Mouse (Mus musculus) Patski (cell line): ENCODE results near the gene Dnah17. TPM values are rescaled to one million over a fixed set of nuclear protein-coding genes. Genes with fewer than 3 reads are reported as not detected.

ENCODE experiments used
- ATAC-seq: fragments of 100-300 bp; one replicate; pipeline ENCODE4 v1.8.0; 2021
- CTCF ChIA-PET: fragments of 350-600 bp; sonication (Branson Sonifier 250); formaldehyde crosslinking; loops from one replicate; lab custom pipeline; 2022; ENCODE audit warnings: inconsistent platforms; lab: Charles Lee
- POLR2A ChIA-PET: fragments of 350-600 bp; sonication (Branson Sonifier 250); formaldehyde crosslinking; loops from one replicate; lab custom pipeline; 2022; ENCODE audit warnings: antibody characterized with exemption, inconsistent platforms; lab: Charles Lee
- DNase-seq: peaks from one replicate; pipeline ENCODE4 v3.0.0-alpha.2; 2011; ENCODE audit warnings: low read depth, low spot score
- H3K27me3 ChIP-seq: fragments of 371-371 bp; one replicate; pipeline ENCODE4 v1.5.1; 2021
- CTCF ChIP-seq: fragments of 100-300 bp; IDR thresholded peaks from one replicate; pipeline ENCODE4 v1.5.1; 2021
- in situ Hi-C: fragments of 300-500 bp; cut with MboI; formaldehyde crosslinking; loops from 3 replicates; pipeline ENCODE4 v1.11.1; 2018; ENCODE audit warnings: low pct_unique_long_range_greater_than_20kb, mixed read lengths
- polyA plus RNA-seq: library from polyadenylated mRNA; unstranded; gene quantifications from one replicate; pipeline ENCODE4 v1.2.3, GENCODE M21; 2021

Gene Dnah17
- polyA plus RNA-seq, 1 experiment from 2014 or later = 0.22 TPM

- H3K27me3 ChIP-seq = no peaks in the 10 kb centered on the region
- ChIA-PET CTCF (interaction anchor here (1.3 kb wide), 1 partner anchor 26 kb away, joined by 4 read pairs; no protein-coding TSS in a partner anchor), POLR2A (no interaction called here)
- ATAC-seq (no peak), DNase-seq (no peak)
- in situ Hi-C loops = no loop called here
- no peak for TF ChIP-seq CTCF
Observed at GRCm38 (mm10) chr11:118129812-118130211, 622 bp downstream of the Dnah17 start.

DNA sequence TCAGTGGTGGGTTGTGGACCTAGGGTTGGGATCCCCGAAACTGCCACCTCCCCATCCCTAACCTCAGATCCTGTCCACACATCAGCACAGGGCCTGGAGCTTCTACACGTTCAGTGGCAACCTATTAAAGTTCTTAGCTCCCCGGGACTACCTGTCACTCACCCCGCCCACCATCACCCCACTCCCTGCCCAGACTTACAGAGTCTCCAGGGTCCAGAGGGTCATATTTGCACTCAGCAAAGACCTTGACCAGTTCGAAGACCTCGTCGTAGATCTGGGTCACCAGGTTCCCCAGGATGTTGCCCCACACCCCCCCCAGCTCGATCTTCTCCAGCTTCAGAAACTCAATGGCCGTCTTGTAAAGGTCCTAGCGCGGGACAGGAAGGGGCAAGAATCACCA, 8.8 kb downstream of the Dnah17 start:
- H3K27me3 ChIP-seq = no peaks in the 10 kb centered on the region
- DNase-seq = no peak
- no peak for ATAC-seq
- CTCF ChIA-PET = no interaction called here
- in situ Hi-C loops = no loop called here
- TF ChIP-seq CTCF = no peak
- POLR2A ChIA-PET = interaction anchor here (0.7 kb wide), 1 partner anchor 49 kb away, joined by 4 read pairs; no protein-coding TSS in a partner anchor

GRCm38 (mm10) chr11:118118777-118119176, 11.7 kb downstream of the Dnah17 start:
- no peak for TF ChIP-seq CTCF
- ATAC-seq (no peak), DNase-seq (no peak)
- in situ Hi-C loops = no loop called here
- POLR2A ChIA-PET = no interaction called here
- H3K27me3 ChIP-seq = no peaks in the 10 kb centered on the region
- CTCF ChIA-PET = interaction anchor here (1.9 kb wide), 1 partner anchor 11 kb away, joined by 5 read pairs; no protein-coding TSS in a partner anchor

DNA sequence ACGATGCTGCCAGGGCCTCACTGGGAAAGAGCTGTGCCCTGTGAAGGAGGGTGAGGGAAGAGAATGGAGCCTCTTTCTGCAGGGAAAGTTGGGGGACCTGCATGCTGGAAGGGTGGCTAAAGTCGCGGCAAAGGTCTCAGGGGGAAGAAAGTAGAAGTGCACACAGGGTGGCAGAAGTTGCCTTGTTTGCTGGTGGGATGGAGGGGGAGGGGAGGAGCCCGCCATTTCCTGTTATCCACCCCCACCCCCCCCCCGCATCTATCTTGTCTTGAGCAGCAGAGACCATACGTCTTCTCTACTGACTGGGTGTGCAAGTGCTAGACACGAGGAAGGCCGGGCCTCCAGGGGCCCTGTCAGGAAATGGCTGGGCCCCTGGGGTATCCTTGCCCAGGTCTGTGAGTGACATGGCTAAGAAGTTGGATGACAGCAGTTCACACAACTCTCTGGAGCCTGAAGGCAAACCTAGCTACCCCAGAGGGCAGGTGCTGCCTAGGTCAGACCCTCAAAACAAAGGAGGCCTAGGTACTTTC, 15.8 kb downstream of the Dnah17 start:
- ATAC-seq (no peak), DNase-seq (no peak)
- no peak for TF ChIP-seq CTCF
- ChIA-PET CTCF (interaction anchor here (1.2 kb wide), 1 partner anchor 14 kb away, joined by 3 read pairs; no protein-coding TSS in a partner anchor), POLR2A (no interaction called here)
- H3K27me3 ChIP-seq = peaks cover 9% of the 10 kb centered on the region
- in situ Hi-C loops = no loop called here

- POLR2A ChIA-PET = no interaction called here
- TF ChIP-seq CTCF = no peak
- H3K27me3 ChIP-seq = peaks cover 11% of the 10 kb centered on the region
- DNase-seq = no peak
- ATAC-seq = no peak
- in situ Hi-C loops = no loop called here
- CTCF ChIA-PET = no interaction called here
Observed at GRCm38 (mm10) chr11:118113516-118114205, 16.8 kb downstream of the Dnah17 start.

DNA sequence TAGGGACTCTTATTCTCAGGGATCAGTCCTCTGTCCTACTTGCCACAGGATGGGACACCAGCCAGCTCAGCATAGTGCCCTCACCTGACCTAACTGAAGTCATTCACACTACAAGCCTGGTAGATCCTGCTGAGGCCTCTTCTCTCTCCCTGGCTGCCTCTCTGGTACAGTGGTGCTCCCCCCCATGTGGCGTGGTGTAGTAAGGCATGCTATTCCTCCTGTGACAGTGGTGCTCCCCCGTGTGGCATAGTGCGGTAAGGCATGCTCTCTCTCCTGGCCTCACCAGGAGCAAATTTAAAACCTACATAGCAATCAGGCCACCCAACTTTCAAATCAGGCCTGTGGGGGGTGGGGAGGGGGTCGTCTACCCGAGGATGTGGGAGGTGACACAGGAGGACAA, 26.4 kb downstream of the Dnah17 start:
- H3K27me3 ChIP-seq = peaks cover 4% of the 10 kb centered on the region
- in situ Hi-C loops = loop anchor here (5.0 kb wide), 1 partner anchor 232 kb away; the partner anchor contains the start of gene Tha1
- POLR2A ChIA-PET = no interaction called here
- peak; percentile 34 for ATAC-seq
- peak; percentile 22 for DNase-seq
- peak; percentile 86 for TF ChIP-seq CTCF
- CTCF ChIA-PET = interaction anchor here (0.6 to 3.2 kb wide), 20 partner anchors 8 to 239 kb away, joined by 3 to 16 read pairs (median 3); partner anchors contain the start of genes Pgs1 and Tha1

DNA sequence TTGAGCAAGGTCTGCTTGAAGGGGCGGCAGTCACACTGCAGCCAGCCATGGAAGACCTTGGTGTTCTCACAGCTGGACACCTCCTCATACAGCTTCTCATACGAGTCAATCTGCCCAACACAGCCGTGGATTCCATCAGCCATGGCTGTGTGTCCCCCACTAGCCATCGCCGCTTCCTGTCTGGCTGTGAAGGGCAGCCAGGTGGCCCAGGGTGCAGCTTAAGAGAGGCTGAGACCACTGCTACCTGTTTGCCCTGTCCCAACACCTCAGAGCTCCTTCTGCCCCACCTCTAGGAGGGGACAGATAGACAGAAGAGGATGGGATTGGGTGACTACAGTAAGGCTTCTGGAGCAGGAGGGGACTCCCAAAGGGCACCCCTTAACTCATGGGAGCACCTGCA, 27.1 kb downstream of the Dnah17 start:
- DNase-seq = no peak
- no peak for ATAC-seq
- in situ Hi-C loops = loop anchor here (5.0 kb wide), 1 partner anchor 231 kb away; the partner anchor contains the start of gene Tha1
- ChIA-PET CTCF (interaction anchor here (0.6 to 3.2 kb wide), 19 partner anchors 9 to 238 kb away, joined by 3 to 16 read pairs (median 3); partner anchors contain the start of genes Pgs1 and Tha1), POLR2A (no interaction called here)
- H3K27me3 ChIP-seq = peaks cover 3% of the 10 kb centered on the region
- no peak for TF ChIP-seq CTCF

- ChIA-PET POLR2A (no interaction called here), CTCF (interaction anchor here (0.9 to 3.2 kb wide), 13 partner anchors 11 to 238 kb away, joined by 3 to 16 read pairs (median 3); partner anchors contain the start of gene Pgs1)
- in situ Hi-C loops = loop anchor here (5.0 kb wide), 1 partner anchor 231 kb away; the partner anchor contains the start of gene Tha1
- DNase-seq (no peak), ATAC-seq (no peak)
- peak; percentile 93 for TF ChIP-seq CTCF
- no peaks in the 10 kb centered on the region for H3K27me3 ChIP-seq
Observed at GRCm38 (mm10) chr11:118102838-118103237, 27.6 kb downstream of the Dnah17 start.

DNA sequence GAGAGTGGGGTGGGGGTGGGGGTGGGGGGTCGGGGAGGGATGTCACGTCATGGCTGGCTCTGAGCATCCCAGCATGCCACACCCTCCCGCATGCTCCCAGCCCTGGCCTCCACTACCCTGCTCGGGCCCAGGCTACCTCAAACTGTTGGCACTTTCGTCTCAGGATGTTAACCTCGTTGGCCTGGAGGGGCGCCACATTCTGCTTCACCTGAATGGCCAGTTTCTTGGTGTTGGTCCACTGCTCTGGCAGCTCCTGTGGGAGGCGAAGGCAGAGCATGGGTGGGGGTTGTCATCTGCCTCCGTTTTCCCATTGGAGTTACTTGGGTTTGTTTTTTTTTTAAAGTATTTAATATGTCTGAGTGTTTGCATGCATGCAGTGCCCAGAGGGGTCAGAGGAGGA, 29.3 kb downstream of the Dnah17 start:
- no peak for TF ChIP-seq CTCF
- no peak for DNase-seq
- ATAC-seq = no peak
- in situ Hi-C loops = loop anchor here (5.0 kb wide), 1 partner anchor 229 kb away; the partner anchor contains the start of gene Tha1
- ChIA-PET POLR2A (interaction anchor here (0.7 kb wide), 1 partner anchor 1089 kb away, joined by 3 read pairs; no protein-coding TSS in a partner anchor), CTCF (interaction anchor here (1.0 to 1.4 kb wide), 2 partner anchors 14 to 236 kb away, joined by 3 read pairs; no protein-coding TSS in a partner anchor)
- H3K27me3 ChIP-seq = no peaks in the 10 kb centered on the region

- ChIA-PET POLR2A (no interaction called here), CTCF (interaction anchor here (1.0 kb wide), 1 partner anchor 226 kb away, joined by 3 read pairs; no protein-coding TSS in a partner anchor)
- TF ChIP-seq CTCF = no peak
- H3K27me3 ChIP-seq = peaks cover 9% of the 10 kb centered on the region
- ATAC-seq = no peak
- no peak for DNase-seq
- in situ Hi-C loops = loop anchor here (10.0 kb wide), 1 partner anchor 298 kb away; no protein-coding TSS in a partner anchor
Observed at GRCm38 (mm10) chr11:118096736-118097135, 33.7 kb downstream of the Dnah17 start.
